ENCODE assay signal across 8 mouse cellular contexts in the genomic region with DNA sequence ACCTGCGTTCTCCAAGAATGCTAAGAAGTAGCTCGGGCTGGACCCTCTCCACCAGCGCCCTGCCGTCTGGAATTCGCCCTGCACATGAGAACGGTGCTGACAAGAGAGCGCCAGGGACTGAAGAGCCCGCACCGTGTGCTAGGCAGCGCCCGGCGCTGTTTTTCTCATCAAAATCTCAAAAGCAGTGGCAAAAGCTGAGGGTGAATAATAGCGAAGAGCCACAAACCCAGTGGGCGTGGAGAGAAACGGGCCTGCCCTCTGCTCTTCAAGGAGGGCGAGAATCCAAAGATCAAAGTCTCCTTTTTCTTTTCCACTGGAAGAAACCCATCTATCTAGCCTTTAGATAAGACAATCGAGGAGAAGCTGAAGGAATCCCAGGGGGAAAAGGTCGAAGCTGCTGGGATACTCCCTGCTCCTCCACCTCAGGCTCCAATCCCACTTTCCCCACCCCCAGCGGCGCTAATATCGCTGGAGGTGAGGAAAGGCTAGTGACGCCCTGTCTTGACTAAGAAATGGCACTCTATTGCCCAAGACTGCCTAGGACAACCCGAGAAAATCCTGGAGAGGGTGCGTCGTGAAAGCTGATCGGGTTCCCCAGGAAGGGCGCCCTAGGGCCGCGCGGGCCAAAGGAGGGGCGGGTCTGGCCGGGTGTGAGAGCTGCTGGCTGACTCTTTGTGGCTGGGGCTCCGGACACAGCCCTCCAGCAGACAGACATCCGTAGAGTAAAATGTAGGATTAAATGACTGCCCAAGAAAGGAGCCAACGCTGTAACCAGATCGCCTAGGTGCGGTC. TPM values are rescaled to one million over a fixed set of nuclear protein-coding genes. Genes with fewer than 3 reads are reported as not detected.
DNase-seq lines count a peak whose midpoint lies in the region; ATAC-seq and TF ChIP-seq lines count a peak whose summit lies in the region.

No protein-coding gene starts in this region.

- no peak overlapping the region for H3K9ac ChIP-seq in ES-E14 (ENCODE audit: insufficient read depth, low read depth, low read length, poor library complexity, severe bottlenecking)
- peak overlapping the region; percentile 53 for H3K9ac ChIP-seq in hindbrain, embryonic 14.5 days
- H3K9ac ChIP-seq in liver, embryonic 13.5 days = no peak overlapping the region
- no peak overlapping the region; the same call in 1 of the 2 replicates for H3K9ac ChIP-seq in stomach, embryonic 16.5 days (ENCODE audit: low read length)

- peaks cover 2 to 14% of the 10 kb centered on the region in 2 experiments; a peak in 3 of 4 replicates for H3K4me1 ChIP-seq in ES-E14 (ENCODE audit: control insufficient read depth in 2 of 2, insufficient read depth in 2 of 2, low read length in 2 of 2, poor library complexity in 1 of 2)
- H3K4me1 ChIP-seq in hindbrain, embryonic 14.5 days (replicated peaks; ENCODE audit: control insufficient read depth, insufficient read depth, low read length) = peaks cover 61% of the 10 kb centered on the region
- H3K4me1 ChIP-seq in liver, embryonic 13.5 days (replicated peaks) = peaks cover 13% of the 10 kb centered on the region
- H3K4me1 ChIP-seq in stomach, embryonic 16.5 days (ENCODE audit: control insufficient read depth, insufficient read depth, low read length) = peaks cover 44% of the 10 kb centered on the region

- H3K4me2 ChIP-seq in hindbrain, embryonic 14.5 days (replicated peaks) = peak overlapping the region; percentile 71
- H3K4me2 ChIP-seq in liver, embryonic 13.5 days = peak overlapping the region; percentile 5; the same call in 1 of the 2 replicates
- H3K4me2 ChIP-seq in stomach, embryonic 16.5 days (ENCODE audit: low read depth, low read length) = peak overlapping the region; percentile 54

- H3K27ac ChIP-seq in ES-E14 (ENCODE audit: insufficient read depth, low read depth, low read length, poor library complexity, severe bottlenecking) = no peak overlapping the region
- H3K27ac ChIP-seq in hindbrain, embryonic 14.5 days = peak overlapping the region; percentile 77
- H3K27ac ChIP-seq in liver, embryonic 13.5 days = no peak overlapping the region
- H3K27ac ChIP-seq in stomach, embryonic 16.5 days (ENCODE audit: low read length) = no peak overlapping the region

- ATAC-seq in hindbrain, embryonic 14.5 days (ENCODE audit: low FRiP score) = peak; percentile 5; the same call in 1 of the 2 replicates
- no peak for ATAC-seq in liver, embryonic 13.5 days (ENCODE audit: low read depth)
- no peak for ATAC-seq in stomach, embryonic 16.5 days (ENCODE audit: insufficient read depth, low FRiP score)

- no peak for DNase-seq in ES-E14 (ENCODE audit: low read depth, low spot score)
- peak; percentile 75 for DNase-seq in embryo, embryonic 9.5 days (ENCODE audit: extremely low spot score)
- peak; percentile 49 for DNase-seq in hindbrain, embryonic 14.5 days (ENCODE audit: low spot score)
- no peak for DNase-seq in liver, embryonic 13.5 days
- DNase-seq in right cerebral cortex, postnatal 36 days (ENCODE audit: low spot score in 2 of 2) = no peak
- no peak for DNase-seq in right cerebral cortex, adult 2 months (ENCODE audit: low spot score in 2 of 2)
- no peak for DNase-seq in frontal cortex, postnatal 36 days (ENCODE audit: low spot score in 2 of 2)

- in situ Hi-C loops in ES-E14 (cut with MboI; ENCODE audit: low sequenced_read_pairs in 2 of 2, unreplicated experiment in 2 of 2) = no loop called here

- H3K9me3 ChIP-seq in ES-E14 (ENCODE audit: control insufficient read depth, insufficient read depth, low read depth, low read length) = no peaks in the 10 kb centered on the region
- no peaks in the 10 kb centered on the region for H3K9me3 ChIP-seq in hindbrain, embryonic 14.5 days (ENCODE audit: control insufficient read depth, low read length)
- H3K9me3 ChIP-seq in liver, embryonic 13.5 days (replicated peaks) = no peaks in the 10 kb centered on the region
- H3K9me3 ChIP-seq in stomach, embryonic 16.5 days (replicated peaks; ENCODE audit: control insufficient read depth, low read length) = no peaks in the 10 kb centered on the region

- peak overlapping the region; percentile 35 to 41 for H3K4me3 ChIP-seq in ES-E14 (ENCODE audit: insufficient read depth in 1 of 2, low read depth in 1 of 2, low read length in 2 of 2, poor library complexity in 1 of 2, severe bottlenecking in 1 of 2)
- peak overlapping the region; percentile 38 for H3K4me3 ChIP-seq in hindbrain, embryonic 14.5 days (replicated peaks; ENCODE audit: low read length)
- H3K4me3 ChIP-seq in liver, embryonic 13.5 days (replicated peaks) = peak overlapping the region; percentile 13; the same call in 1 of the 2 replicates
- peak overlapping the region; percentile 36 for H3K4me3 ChIP-seq in stomach, embryonic 16.5 days (replicated peaks; ENCODE audit: low read length)

- H3K27me3 ChIP-seq in hindbrain, embryonic 14.5 days (ENCODE audit: control insufficient read depth, insufficient read depth, low read length) = peaks cover 35% of the 10 kb centered on the region
- peaks cover 99% of the 10 kb centered on the region for H3K27me3 ChIP-seq in liver, embryonic 13.5 days
- H3K27me3 ChIP-seq in stomach, embryonic 16.5 days (ENCODE audit: control insufficient read depth, insufficient read depth, low read length) = peaks cover 74% of the 10 kb centered on the region

- no peaks in the 10 kb centered on the region for H3K36me3 ChIP-seq in ES-E14 (ENCODE audit: control insufficient read depth, insufficient read depth, low read length, poor library complexity, severe bottlenecking)
- H3K36me3 ChIP-seq in hindbrain, embryonic 14.5 days (replicated peaks; ENCODE audit: control insufficient read depth, insufficient read depth) = no peaks in the 10 kb centered on the region
- no peaks in the 10 kb centered on the region for H3K36me3 ChIP-seq in liver, embryonic 13.5 days
- H3K36me3 ChIP-seq in stomach, embryonic 16.5 days (ENCODE audit: control insufficient read depth, insufficient read depth, low read length) = no peaks in the 10 kb centered on the region

- 1% methylated on average over 37 of the region's 37 CpGs for WGBS in hindbrain, embryonic 14.5 days
- WGBS in liver, embryonic 13.5 days (ENCODE audit: insufficient replicate concordance) = 2% methylated on average over 37 of the region's 37 CpGs
- 2% methylated on average over 37 of the region's 37 CpGs for WGBS in stomach, embryonic 16.5 days

TF ChIP-seq in ES-E14, 5 proteins besides CTCF, POLR2A, EP300 and RAD21:
- TF ChIP-seq ZC3H11A (IDR thresholded peaks at IDR 0.05; ENCODE audit: borderline replicate concordance, low read depth, low read length) (no peak), CHD2 (IDR thresholded peaks at IDR 0.05; ENCODE audit: low read depth, low read length) (no peak), MAFK (IDR thresholded peaks at IDR 0.05; ENCODE audit: insufficient read depth, low read depth, low read length) (no peak)

RNA-seq across cellular contexts. Expression of gene Col2a1, which starts 3.0 kb away (rescaled TPM):
- total RNA-seq in ES-E14 (2012; rRNA removed) = 9.5 and 10.9 TPM in 2 replicates
- polyA plus RNA-seq in hindbrain, embryonic 14.5 days (2014; fragmentation: Nextera tagmentation; extraction: Ambion mirVana) = 24.0 and 30.8 TPM in 2 replicates
- 0.27 and 0.28 TPM in 2 replicates for polyA plus RNA-seq in liver, embryonic 13.5 days (2015; fragmentation: Nextera tagmentation; extraction: Ambion mirVana)
- 0.59 and 0.85 TPM in 2 replicates for polyA plus RNA-seq in stomach, embryonic 16.5 days (2015; fragmentation: Nextera tagmentation; extraction: Ambion mirVana)

RNA-seq across cellular contexts. Expression of gene Tmem106c, which starts 37.5 kb away (rescaled TPM):
- total RNA-seq in ES-E14 (2012; rRNA removed) = 20.2 TPM in 2 replicates
- polyA plus RNA-seq in hindbrain, embryonic 14.5 days (2014; fragmentation: Nextera tagmentation; extraction: Ambion mirVana) = 54.9 and 58.0 TPM in 2 replicates
- polyA plus RNA-seq in liver, embryonic 13.5 days (2015; fragmentation: Nextera tagmentation; extraction: Ambion mirVana) = 14.8 and 15.8 TPM in 2 replicates
- polyA plus RNA-seq in stomach, embryonic 16.5 days (2015; fragmentation: Nextera tagmentation; extraction: Ambion mirVana) = 43.1 and 45.3 TPM in 2 replicates

Comparison
In these comparisons a context has a peak if more than half of its experiments do, and no peak if none do; other contexts are left out.
1. DNase-seq: peak in embryo, embryonic 9.5 days (single experiment) and hindbrain, embryonic 14.5 days (single experiment); none in ES-E14 (single experiment), liver, embryonic 13.5 days (single experiment), right cerebral cortex, postnatal 36 days (0 of 2), right cerebral cortex, adult 2 months (0 of 2) and frontal cortex, postnatal 36 days (0 of 2).
2. H3K4me2 ChIP-seq: peak in every context shown above with its lines; median percentile 71 in hindbrain, embryonic 14.5 days; 54 in stomach, embryonic 16.5 days; 5 in liver, embryonic 13.5 days.
3. RNA of gene Col2a1, which starts 3.0 kb away (polyA plus RNA-seq): 24.0 to 30.8 TPM in hindbrain, embryonic 14.5 days; 0.59 to 0.85 TPM in stomach, embryonic 16.5 days and 0.27 to 0.28 TPM in liver, embryonic 13.5 days; every median in the first group is over 10 times any median in the second.
4. Peak in every context shown above with its lines, with median percentiles within 50 percentile points of each other: H3K4me3 ChIP-seq.